Mouse (Mus musculus) midbrain, embryonic 10.5 days (tissue): Measurements from ENCODE around the gene Sirt2. TPM values are rescaled to one million over a fixed set of nuclear protein-coding genes. Genes with fewer than 3 reads are reported as not detected.
A peak's percentile ranks its signal among the peaks of the same experiment; 100 is the strongest.

Experiments used
- DNase-seq: peaks from one replicate; pipeline ENCODE4 v3.0.0-alpha.2; 2017; ENCODE audit warnings: low spot score
- H3K27ac ChIP-seq: fragments of 300-500 bp; sonication (generic); replicated peaks from 2 replicates; pipeline ENCODE4 v1.5.1; 2016; ENCODE audit warnings: mild to moderate bottlenecking
- H3K27me3 ChIP-seq: fragments of 300-500 bp; sonication (generic); 2 replicates; pipeline ENCODE4 v1.6.1; 2016; ENCODE audit warnings: low read depth, mild to moderate bottlenecking; ENCODE audit not compliant: poor library complexity, severe bottlenecking
- H3K36me3 ChIP-seq: fragments of 300-500 bp; sonication (generic); 2 replicates; pipeline ENCODE4 v1.6.1; 2016; ENCODE audit warnings: mild to moderate bottlenecking, moderate library complexity
- H3K4me1 ChIP-seq: fragments of 300-500 bp; sonication (generic); 2 replicates; pipeline ENCODE4 v1.6.1; 2016
- H3K4me3 ChIP-seq: fragments of 300-500 bp; sonication (generic); 2 replicates; pipeline ENCODE4 v1.5.1; 2016; ENCODE audit warnings: mild to moderate bottlenecking, moderate library complexity
- H3K9me3 ChIP-seq: fragments of 300-500 bp; sonication (generic); replicated peaks from 2 replicates; pipeline ENCODE4 v1.6.1; 2016; ENCODE audit warnings: mild to moderate bottlenecking
- WGBS: fragments of 180-500 bp; shearing (Covaris S2); methylation state at CpG from one replicate; pipeline ENCODE4 v1.1.7; 2016; 5-methylcytosine and 5-hydroxymethylcytosine counted together
- polyA plus RNA-seq: library from polyadenylated mRNA; unstranded; fragments of >200 nt; fragmentation: Nextera tagmentation; extraction: Ambion mirVana; gene quantifications from 2 replicates; pipeline ENCODE4 v1.2.1, GENCODE M21; 2016

The Sirt2 gene
- polyA plus RNA-seq, 1 experiment from 2014 or later: 62.7 TPM

- 49% methylated on average over 8 of the region's 8 CpGs for WGBS
- Histone ChIP-seq H3K27ac (no peak overlapping the region), H3K36me3 (peaks cover 18% of the 10 kb centered on the region), H3K9me3 (no peaks in the 10 kb centered on the region), H3K4me3 (no peak overlapping the region), H3K4me1 (peaks cover 9% of the 10 kb centered on the region; the same call in 1 of the 2 replicates), H3K27me3 (no peaks in the 10 kb centered on the region)
- peak; percentile 30 for DNase-seq
Measured at GRCm38 (mm10) chr7:28790066-28790806, 23.7 kb downstream of the Sirt2 start.

- peaks cover 4% of the 10 kb centered on the region; the same call in 1 of the 2 replicates for H3K36me3 ChIP-seq
- H3K27ac ChIP-seq: no peak overlapping the region
- 0 out of 2 replicates have a peak, but pooled peaks cover 5% of the 10 kb centered on the region for H3K27me3 ChIP-seq
- peaks cover 14% of the 10 kb centered on the region for H3K4me1 ChIP-seq
- H3K9me3 ChIP-seq: no peaks in the 10 kb centered on the region
- DNase-seq: no peak
- no peak overlapping the region for H3K4me3 ChIP-seq
Measured at GRCm38 (mm10) chr7:28791706-28792105, 25.2 kb downstream of the Sirt2 start.

- DNase-seq: no peak
- Histone ChIP-seq H3K9me3 (no peaks in the 10 kb centered on the region), H3K27ac (no peak overlapping the region), H3K36me3 (peaks cover 4% of the 10 kb centered on the region; the same call in 1 of the 2 replicates), H3K4me1 (peaks cover 18% of the 10 kb centered on the region), H3K4me3 (no peak overlapping the region), H3K27me3 (0 out of 2 replicates have a peak, but pooled peaks cover 5% of the 10 kb centered on the region)
- 84% methylated on average over 14 of the region's 14 CpGs for WGBS
Measured at GRCm38 (mm10) chr7:28792391-28793185, 26.1 kb downstream of the Sirt2 start.

GRCm38 (mm10) chr7:28793834-28794233 lies 27.3 kb downstream of the Sirt2 start:
- no peak overlapping the region for H3K4me3 ChIP-seq

GRCm38 (mm10) chr7:28794496-28794895 lies 28.0 kb downstream of the Sirt2 start:
- Histone ChIP-seq H3K27ac (no peak overlapping the region), H3K36me3 (no peaks in the 10 kb centered on the region), H3K4me1 (peaks cover 18% of the 10 kb centered on the region), H3K27me3 (0 out of 2 replicates have a peak, but pooled peaks cover 5% of the 10 kb centered on the region), H3K4me3 (no peak overlapping the region), H3K9me3 (no peaks in the 10 kb centered on the region)
- WGBS: 88% methylated on average over 3 of the region's 3 CpGs
- no peak for DNase-seq

More at GRCm38 (mm10) chr7:28793834-28794233, 27.3 kb downstream of the Sirt2 start:
- Histone ChIP-seq H3K36me3 (no peaks in the 10 kb centered on the region), H3K4me1 (peaks cover 18% of the 10 kb centered on the region), H3K27me3 (0 out of 2 replicates have a peak, but pooled peaks cover 5% of the 10 kb centered on the region), H3K27ac (no peak overlapping the region), H3K9me3 (no peaks in the 10 kb centered on the region)
- WGBS: 47% methylated on average over 2 of the region's 2 CpGs
- DNase-seq: no peak

- Histone ChIP-seq H3K27ac (peak overlapping the region; percentile 30; the same call in 1 of the 2 replicates), H3K4me3 (peak overlapping the region; percentile 37; the same call in 1 of the 2 replicates)
Measured at GRCm38 (mm10) chr7:28795832-28796231, 29.3 kb downstream of the Sirt2 start.

GRCm38 (mm10) chr7:28796562-28796975 lies 30.0 kb downstream of the Sirt2 start:
- peak; percentile 78 for DNase-seq
- 15% methylated on average over 32 of the region's 32 CpGs for WGBS
- no peaks in the 10 kb centered on the region for H3K9me3 ChIP-seq
- no peaks in the 10 kb centered on the region for H3K36me3 ChIP-seq
- H3K4me3 ChIP-seq: peak overlapping the region; percentile 37
- peak overlapping the region; percentile 73 for H3K27ac ChIP-seq
- peaks cover 10% of the 10 kb centered on the region for H3K4me1 ChIP-seq
- 0 out of 2 replicates have a peak, but pooled peaks cover 5% of the 10 kb centered on the region for H3K27me3 ChIP-seq

More at GRCm38 (mm10) chr7:28795832-28796231, 29.3 kb downstream of the Sirt2 start:
- WGBS: 83% methylated on average over 15 of the region's 15 CpGs
- Histone ChIP-seq H3K36me3 (no peaks in the 10 kb centered on the region), H3K4me1 (peaks cover 10% of the 10 kb centered on the region), H3K27me3 (0 out of 2 replicates have a peak, but pooled peaks cover 5% of the 10 kb centered on the region), H3K9me3 (no peaks in the 10 kb centered on the region)
- DNase-seq: no peak

- DNase-seq: no peak
- Histone ChIP-seq H3K4me3 (no peak overlapping the region), H3K27ac (no peak overlapping the region), H3K27me3 (0 out of 2 replicates have a peak, but pooled peaks cover 5% of the 10 kb centered on the region), H3K9me3 (no peaks in the 10 kb centered on the region), H3K4me1 (peaks cover 36% of the 10 kb centered on the region), H3K36me3 (no peaks in the 10 kb centered on the region)
- 94% methylated on average over 9 of the region's 9 CpGs for WGBS
Measured at GRCm38 (mm10) chr7:28799994-28800393, 33.5 kb downstream of the Sirt2 start.

- Histone ChIP-seq H3K27ac (no peak overlapping the region), H3K27me3 (no peaks in the 10 kb centered on the region), H3K4me1 (peaks cover 46% of the 10 kb centered on the region), H3K9me3 (no peaks in the 10 kb centered on the region), H3K36me3 (no peaks in the 10 kb centered on the region), H3K4me3 (no peak overlapping the region)
- DNase-seq: no peak
- 78% methylated on average over 3 of the region's 3 CpGs for WGBS
Measured at GRCm38 (mm10) chr7:28801451-28801850, 34.9 kb downstream of the Sirt2 start.

GRCm38 (mm10) chr7:28801901-28802670 lies 35.6 kb downstream of the Sirt2 start:
- Histone ChIP-seq H3K9me3 (no peaks in the 10 kb centered on the region), H3K36me3 (no peaks in the 10 kb centered on the region), H3K4me3 (0 out of 2 replicates have a peak overlapping the region, but pooled peaks have one; percentile 14), H3K27ac (peak overlapping the region; percentile 82), H3K4me1 (peaks cover 44% of the 10 kb centered on the region), H3K27me3 (no peaks in the 10 kb centered on the region)
- DNase-seq: peak; percentile 27
- WGBS: 35% methylated on average over 10 of the region's 10 CpGs

- peaks cover 53% of the 10 kb centered on the region for H3K4me1 ChIP-seq
- DNase-seq: peak; percentile 59
- H3K4me3 ChIP-seq: peak overlapping the region; percentile 14
Measured at GRCm38 (mm10) chr7:28802846-28803588, 36.5 kb downstream of the Sirt2 start.

More at GRCm38 (mm10) chr7:28802846-28803588, 36.5 kb downstream of the Sirt2 start:
- Histone ChIP-seq H3K36me3 (no peaks in the 10 kb centered on the region), H3K27me3 (no peaks in the 10 kb centered on the region), H3K27ac (peak overlapping the region; percentile 82), H3K9me3 (no peaks in the 10 kb centered on the region)
- 4% methylated on average over 10 of the region's 10 CpGs for WGBS
